ENCODE assay signal across 12 mouse cellular contexts in genomic region chr10:111784065-111784853, GRCm38 (mm10).
A peak's percentile ranks its signal among the peaks of the same experiment; 100 is the strongest.
DNase-seq lines count a peak whose midpoint lies in the region; ATAC-seq and TF ChIP-seq lines count a peak whose summit lies in the region.
"Had no signal": no experiment of that assay in that cellular context is flagged by ENCODE, and none has a peak within 500 bp of the region (broad histone marks: within the 10 kb centered on the region; RNA-seq: fewer than 3 reads in every experiment).

No protein-coding gene starts in this region.

- H3K9ac ChIP-seq in heart, adult 2 months (ENCODE audit: low read depth, low read length) = no peak overlapping the region
- no peak overlapping the region for H3K9ac ChIP-seq in heart, embryonic 12.5 days

- ATAC-seq in heart, embryonic 12.5 days (ENCODE audit: insufficient number of reproducible peaks, low FRiP score) = no peak
- ATAC-seq: midbrain, embryonic 16.5 days had no signal

- intact Hi-C loops in heart, adult 2 months (cut with DNase I) = no loop called here
- intact Hi-C loops in heart, postnatal 10 days (cut with DNase I) = no loop called here

- peak overlapping the region; percentile 2; the same call in 1 of the 2 replicates for H3K27ac ChIP-seq in heart, adult 2 months
- H3K27ac ChIP-seq in heart, embryonic 12.5 days (ENCODE audit: poor library complexity, severe bottlenecking) = no peak overlapping the region

- peak in 1 of 2 experiments; percentile 48 for DNase-seq in heart, adult 2 months
- DNase-seq in embryo, embryonic 9.5 days (ENCODE audit: extremely low spot score) = peak; percentile 32
- DNase-seq in heart, postnatal 10 days = peak; percentile 55 to 57
- peak; percentile 72 for DNase-seq in mesoderm, embryonic 11.5 days (ENCODE audit: low read depth, low spot score)
- DNase-seq in right cerebral cortex, adult 2 months (ENCODE audit: low spot score in 2 of 2) = no peak
- DNase-seq in layer of hippocampus, adult 8-10 months (ENCODE audit: low spot score in 2 of 2) = no peak
- no peak for DNase-seq in kidney, postnatal 36 days
- DNase-seq: cerebellum, adult 11 months; liver had no signal

- WGBS in heart, adult 2 months = 50% methylated on average over 12 of the region's 12 CpGs
- 73% methylated on average over 12 of the region's 12 CpGs for WGBS in heart, embryonic 12.5 days

- no peaks in the 10 kb centered on the region for H3K79me2 ChIP-seq in heart, adult 2 months (replicated peaks; ENCODE audit: control insufficient read depth, insufficient read depth, low read length)

- no peak for TF ChIP-seq CTCF in heart, adult 2 months (IDR thresholded peaks at IDR 0.05)

- H3K36me3 ChIP-seq in heart, adult 2 months (ENCODE audit: control insufficient read depth, insufficient read depth, low read length) = no peaks in the 10 kb centered on the region
- no peaks in the 10 kb centered on the region for H3K36me3 ChIP-seq in heart, embryonic 12.5 days

- H3K9me3 ChIP-seq in heart, embryonic 12.5 days (replicated peaks) = no peaks in the 10 kb centered on the region

- no peaks in the 10 kb centered on the region for H3K4me1 ChIP-seq in heart, adult 2 months (ENCODE audit: control insufficient read depth, insufficient read depth, low read length)
- no peaks in the 10 kb centered on the region for H3K4me1 ChIP-seq in heart, embryonic 12.5 days (replicated peaks)

- TF ChIP-seq EP300 in heart, adult 2 months (IDR thresholded peaks at IDR 0.05; ENCODE audit: insufficient read depth, low read depth, low read length) = no peak

- H3K4me2 ChIP-seq in heart, embryonic 12.5 days = no peak overlapping the region

- H3K4me3 ChIP-seq in heart, adult 2 months = no peak overlapping the region
- H3K4me3 ChIP-seq in heart, embryonic 12.5 days = no peak overlapping the region
- H3K4me3 ChIP-seq: erythroblast, embryonic 14.5 days had no signal

- TF ChIP-seq POLR2A in heart, adult 2 months (IDR thresholded peaks at IDR 0.05; ENCODE audit: insufficient read depth, low read depth, low read length) = no peak

- no peaks in the 10 kb centered on the region for H3K27me3 ChIP-seq in heart, adult 2 months (ENCODE audit: control insufficient read depth, insufficient read depth, low read length)
- H3K27me3 ChIP-seq in heart, embryonic 12.5 days (replicated peaks) = no peaks in the 10 kb centered on the region

Comparison
In these comparisons a context has a peak if more than half of its experiments do, and no peak if none do; other contexts are left out.
1. DNase-seq: peak in embryo, embryonic 9.5 days (single experiment), heart, postnatal 10 days (2 of 2) and mesoderm, embryonic 11.5 days (single experiment); none in right cerebral cortex, adult 2 months (0 of 2), layer of hippocampus, adult 8-10 months (0 of 2) and kidney, postnatal 36 days (0 of 2).